Mouse (Mus musculus) midbrain, embryonic 14.5 days (tissue): Measurements from ENCODE around the gene Ptpn14. TPM values are rescaled to one million over a fixed set of nuclear protein-coding genes. Genes with fewer than 3 reads are reported as not detected.

Experiments
- ATAC-seq: fragments of 200-750 bp; cut with Nextera tagmentation; 2 replicates; pipeline ENCODE4 v1.8.0; 2017; ENCODE audit warnings: moderate number of reproducible peaks, moderate library complexity; ENCODE audit not compliant: low FRiP score, low TSS enrichment
- DNase-seq: peaks from one replicate; pipeline ENCODE4 v3.0.0-alpha.2; 2015
- H3K27ac ChIP-seq: fragments of 300-500 bp; sonication (generic); replicated peaks from 2 replicates; pipeline ENCODE4 v1.5.1; 2014; ENCODE audit warnings: mild to moderate bottlenecking, low read depth, low read length, moderate library complexity
- H3K27me3 ChIP-seq: fragments of 300-500 bp; sonication (generic); 2 replicates; pipeline ENCODE4 v1.6.1; 2014; ENCODE audit warnings: low read length, control low read depth, mixed read lengths; ENCODE audit not compliant: control insufficient read depth, insufficient read depth
- H3K36me3 ChIP-seq: fragments of 300-500 bp; sonication (generic); 2 replicates; pipeline ENCODE4 v1.6.1; 2014; ENCODE audit warnings: low read length, control low read depth; ENCODE audit not compliant: control insufficient read depth, insufficient read depth
- H3K4me1 ChIP-seq: fragments of 300-500 bp; sonication (generic); 2 replicates; pipeline ENCODE4 v1.6.1; 2014; ENCODE audit warnings: mild to moderate bottlenecking, antibody characterized with exemption, low read length, control low read depth; ENCODE audit not compliant: control insufficient read depth, insufficient read depth
- H3K4me2 ChIP-seq: fragments of 300-500 bp; sonication (generic); 2 replicates; pipeline ENCODE4 v1.6.1; 2014; ENCODE audit warnings: mild to moderate bottlenecking, low read length, moderate library complexity
- H3K4me3 ChIP-seq: fragments of 300-500 bp; sonication (generic); replicated peaks from 2 replicates; pipeline ENCODE4 v1.5.1; 2014; ENCODE audit warnings: low read depth, low read length
- H3K9ac ChIP-seq: fragments of 300-500 bp; sonication (generic); replicated peaks from 2 replicates; pipeline ENCODE4 v1.6.1; 2014; ENCODE audit warnings: mild to moderate bottlenecking, low read length, moderate library complexity
- H3K9me3 ChIP-seq: fragments of 300-500 bp; sonication (generic); 2 replicates; pipeline ENCODE4 v1.6.1; 2016; ENCODE audit warnings: low read length, control low read depth, mixed read lengths; ENCODE audit not compliant: control insufficient read depth
- WGBS: fragments of 180-500 bp; shearing (Covaris S2); extraction: QIAGEN DNeasy Blood & Tissue Kit; methylation state at CpG from one replicate; pipeline ENCODE4 v1.1.7; 2014; 5-methylcytosine and 5-hydroxymethylcytosine counted together
- polyA plus RNA-seq: library from polyadenylated mRNA; unstranded; fragments of >200 nt; fragmentation: Nextera tagmentation; extraction: Ambion mirVana; gene quantifications from 2 replicates; pipeline ENCODE4 v1.2.1, GENCODE M21; 2014

The Ptpn14 gene
- polyA plus RNA-seq, 1 experiment from 2014 or later: 1.7 TPM

- peaks cover 10% of the 10 kb centered on the region; the same call in 1 of the 2 replicates for H3K27me3 ChIP-seq
Measured at GRCm38 (mm10) chr1:189786707-189787485, 58.8 kb downstream of the Ptpn14 start.

GRCm38 (mm10) chr1:189789545-189789944, 61.5 kb downstream of the Ptpn14 start:
- WGBS: 26% methylated on average over 6 of the region's 6 CpGs
- Histone ChIP-seq H3K4me3 (no peak overlapping the region), H3K9me3 (no peaks in the 10 kb centered on the region), H3K4me1 (peaks cover 14% of the 10 kb centered on the region), H3K36me3 (no peaks in the 10 kb centered on the region), H3K4me2 (no peak overlapping the region), H3K27ac (no peak overlapping the region), H3K27me3 (peaks cover 10% of the 10 kb centered on the region; the same call in 1 of the 2 replicates), H3K9ac (no peak overlapping the region)
- ATAC-seq (no peak), DNase-seq (no peak)

More at GRCm38 (mm10) chr1:189786707-189787485, 58.8 kb downstream of the Ptpn14 start:
- 31% methylated on average over 26 of the region's 26 CpGs for WGBS
- peaks cover 10% of the 10 kb centered on the region for H3K4me1 ChIP-seq
- no peak overlapping the region for H3K4me2 ChIP-seq
- ATAC-seq (no peak), DNase-seq (no peak)
- no peak overlapping the region for H3K4me3 ChIP-seq
- no peaks in the 10 kb centered on the region for H3K36me3 ChIP-seq
- H3K27ac ChIP-seq: no peak overlapping the region
- H3K9ac ChIP-seq: no peak overlapping the region
- no peaks in the 10 kb centered on the region for H3K9me3 ChIP-seq

- 83% methylated on average over 7 of the region's 7 CpGs for WGBS
- H3K27me3 ChIP-seq: peaks cover 10% of the 10 kb centered on the region
Measured at GRCm38 (mm10) chr1:189790666-189791065, 62.6 kb downstream of the Ptpn14 start.

GRCm38 (mm10) chr1:189791534-189792217, 63.6 kb downstream of the Ptpn14 start:
- Histone ChIP-seq H3K27me3 (peaks cover 9% of the 10 kb centered on the region), H3K4me1 (peaks cover 14% of the 10 kb centered on the region), H3K9me3 (no peaks in the 10 kb centered on the region), H3K9ac (no peak overlapping the region), H3K4me2 (no peak overlapping the region), H3K4me3 (no peak overlapping the region), H3K27ac (no peak overlapping the region), H3K36me3 (no peaks in the 10 kb centered on the region)
- ATAC-seq: no peak
- peak; percentile 31 for DNase-seq
- WGBS: 16% methylated on average over 10 of the region's 10 CpGs

More at GRCm38 (mm10) chr1:189790666-189791065, 62.6 kb downstream of the Ptpn14 start:
- Histone ChIP-seq H3K4me2 (no peak overlapping the region), H3K4me3 (no peak overlapping the region), H3K9me3 (no peaks in the 10 kb centered on the region), H3K36me3 (no peaks in the 10 kb centered on the region), H3K27ac (no peak overlapping the region), H3K9ac (no peak overlapping the region), H3K4me1 (peaks cover 14% of the 10 kb centered on the region)
- DNase-seq (no peak), ATAC-seq (no peak)

GRCm38 (mm10) chr1:189792560-189793195, 64.6 kb downstream of the Ptpn14 start:
- Histone ChIP-seq H3K4me1 (peaks cover 14% of the 10 kb centered on the region), H3K9me3 (no peaks in the 10 kb centered on the region), H3K4me2 (no peak overlapping the region), H3K9ac (no peak overlapping the region), H3K27me3 (peaks cover 4% of the 10 kb centered on the region), H3K4me3 (no peak overlapping the region), H3K27ac (no peak overlapping the region), H3K36me3 (no peaks in the 10 kb centered on the region)
- ATAC-seq (no peak), DNase-seq (no peak)
- WGBS: 93% methylated on average over 14 of the region's 14 CpGs

GRCm38 (mm10) chr1:189798949-189799348, 70.9 kb downstream of the Ptpn14 start:
- Histone ChIP-seq H3K4me2 (no peak overlapping the region), H3K36me3 (no peaks in the 10 kb centered on the region), H3K9ac (no peak overlapping the region), H3K27ac (no peak overlapping the region), H3K4me3 (no peak overlapping the region), H3K27me3 (no peaks in the 10 kb centered on the region; the same call in 1 of the 2 replicates), H3K9me3 (no peaks in the 10 kb centered on the region), H3K4me1 (no peaks in the 10 kb centered on the region)
- WGBS: 93% methylated on average over 15 of the region's 15 CpGs
- ATAC-seq (no peak), DNase-seq (no peak)

- no peaks in the 10 kb centered on the region for H3K36me3 ChIP-seq
- no peaks in the 10 kb centered on the region for H3K4me1 ChIP-seq
- H3K27ac ChIP-seq: no peak overlapping the region
- no peak overlapping the region for H3K9ac ChIP-seq
- no peak overlapping the region for H3K4me3 ChIP-seq
- DNase-seq (no peak), ATAC-seq (no peak)
- no peaks in the 10 kb centered on the region for H3K9me3 ChIP-seq
- no peak overlapping the region for H3K4me2 ChIP-seq
- 55% methylated on average over 13 of the region's 13 CpGs for WGBS
- no peaks in the 10 kb centered on the region; the same call in 1 of the 2 replicates for H3K27me3 ChIP-seq
Measured at GRCm38 (mm10) chr1:189800211-189800961, 72.3 kb downstream of the Ptpn14 start.

- Histone ChIP-seq H3K9ac (no peak overlapping the region), H3K27ac (no peak overlapping the region), H3K27me3 (no peaks in the 10 kb centered on the region), H3K4me1 (no peaks in the 10 kb centered on the region), H3K36me3 (no peaks in the 10 kb centered on the region), H3K9me3 (no peaks in the 10 kb centered on the region), H3K4me2 (no peak overlapping the region), H3K4me3 (no peak overlapping the region)
- no peak for DNase-seq
- WGBS: 85% methylated on average over 4 of the region's 4 CpGs
- ATAC-seq: no peak
Measured at GRCm38 (mm10) chr1:189801303-189801702, 73.2 kb downstream of the Ptpn14 start.
